Mouse (Mus musculus) intestine, embryonic 16.5 days (tissue): Measurements from ENCODE around the gene Ccdc171. TPM values are rescaled to one million over a fixed set of nuclear protein-coding genes. Genes with fewer than 3 reads are reported as not detected.
A peak's percentile ranks its signal among the peaks of the same experiment; 100 is the strongest.

Experiments
- ATAC-seq: fragments of 200-750 bp; cut with Nextera tagmentation; 2 replicates; pipeline ENCODE4 v1.8.0; 2017; ENCODE audit warnings: moderate TSS enrichment, moderate library complexity
- H3K27ac ChIP-seq: fragments of 300-500 bp; sonication (generic); 2 replicates; pipeline ENCODE4 v1.5.1; 2014; ENCODE audit warnings: mild to moderate bottlenecking, low read length
- H3K27me3 ChIP-seq: fragments of 300-500 bp; sonication (generic); replicated peaks from 2 replicates; pipeline ENCODE4 v1.6.1; 2014; ENCODE audit warnings: low read length, control low read depth, mixed read lengths; ENCODE audit not compliant: control insufficient read depth, insufficient read depth
- H3K36me3 ChIP-seq: fragments of 300-500 bp; sonication (generic); 2 replicates; pipeline ENCODE4 v1.6.1; 2014; ENCODE audit warnings: low read length, control low read depth; ENCODE audit not compliant: control insufficient read depth, insufficient read depth
- H3K4me1 ChIP-seq: fragments of 300-500 bp; sonication (generic); 2 replicates; pipeline ENCODE4 v1.6.1; 2014; ENCODE audit warnings: low read length, control low read depth, mixed read lengths; ENCODE audit not compliant: control insufficient read depth, insufficient read depth
- H3K4me2 ChIP-seq: fragments of 300-500 bp; sonication (generic); 2 replicates; pipeline ENCODE4 v1.6.1; 2014; ENCODE audit warnings: low read depth, low read length, control low read depth
- H3K4me3 ChIP-seq: fragments of 300-500 bp; sonication (generic); 2 replicates; pipeline ENCODE4 v1.5.1; 2014; ENCODE audit warnings: mild to moderate bottlenecking, low read length
- H3K9ac ChIP-seq: fragments of 300-500 bp; sonication (generic); 2 replicates; pipeline ENCODE4 v1.6.1; 2014; ENCODE audit warnings: low read depth, low read length
- H3K9me3 ChIP-seq: fragments of 300-500 bp; sonication (generic); 2 replicates; pipeline ENCODE4 v1.6.1; 2016; ENCODE audit warnings: low read length, control low read depth; ENCODE audit not compliant: control insufficient read depth
- WGBS: fragments of 180-500 bp; shearing (Covaris S2); extraction: QIAGEN DNeasy Blood & Tissue Kit; methylation state at CpG from one replicate; pipeline ENCODE4 v1.1.7; 2014; 5-methylcytosine and 5-hydroxymethylcytosine counted together
- polyA plus RNA-seq: library from polyadenylated mRNA; unstranded; fragments of >200 nt; fragmentation: Nextera tagmentation; extraction: Ambion mirVana; gene quantifications from 2 replicates; pipeline ENCODE4 v1.2.1, GENCODE M21; 2015

Ccdc171 gene
- polyA plus RNA-seq, 1 experiment from 2014 or later: 1.9 TPM

DNA sequence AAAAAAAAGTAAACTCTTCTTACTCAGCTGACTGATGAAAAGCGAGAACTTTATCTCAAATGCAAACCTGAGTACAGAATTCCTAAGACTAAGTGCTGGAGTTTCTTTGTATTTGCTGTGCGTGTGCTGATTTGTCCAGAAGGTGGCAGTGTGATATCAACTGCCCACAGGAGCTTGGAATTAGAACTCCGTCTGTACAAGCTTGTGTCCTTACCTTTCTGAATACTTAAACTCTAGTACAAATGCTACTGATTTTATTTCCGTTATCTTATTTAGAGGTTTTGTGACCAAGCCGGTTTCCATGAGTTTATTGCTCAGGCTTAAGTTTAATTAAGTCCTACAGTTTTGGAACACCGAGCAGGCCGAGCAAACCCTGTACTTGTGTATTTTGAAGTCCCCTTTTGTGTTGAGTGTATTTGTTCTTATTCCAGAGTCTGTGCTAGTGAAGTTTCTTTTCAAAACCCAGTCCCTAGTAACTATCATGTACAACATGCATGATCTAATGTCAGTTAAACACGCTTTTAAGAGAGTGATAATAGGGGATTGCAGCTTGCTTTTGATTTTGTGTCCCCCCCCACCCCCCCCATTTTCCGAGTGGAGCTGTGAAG lies 269.1 kb downstream of the Ccdc171 start:
- Histone ChIP-seq H3K4me1 (no peaks in the 10 kb centered on the region; the same call in 1 of the 2 replicates), H3K4me3 (no peak overlapping the region), H3K9me3 (no peaks in the 10 kb centered on the region), H3K4me2 (no peak overlapping the region), H3K27ac (no peak overlapping the region), H3K9ac (no peak overlapping the region), H3K36me3 (no peaks in the 10 kb centered on the region), H3K27me3 (no peaks in the 10 kb centered on the region)
- WGBS: 31% methylated on average over 9 of the region's 9 CpGs
- ATAC-seq: peak; percentile 55; the same call in 1 of the 2 replicates

DNA sequence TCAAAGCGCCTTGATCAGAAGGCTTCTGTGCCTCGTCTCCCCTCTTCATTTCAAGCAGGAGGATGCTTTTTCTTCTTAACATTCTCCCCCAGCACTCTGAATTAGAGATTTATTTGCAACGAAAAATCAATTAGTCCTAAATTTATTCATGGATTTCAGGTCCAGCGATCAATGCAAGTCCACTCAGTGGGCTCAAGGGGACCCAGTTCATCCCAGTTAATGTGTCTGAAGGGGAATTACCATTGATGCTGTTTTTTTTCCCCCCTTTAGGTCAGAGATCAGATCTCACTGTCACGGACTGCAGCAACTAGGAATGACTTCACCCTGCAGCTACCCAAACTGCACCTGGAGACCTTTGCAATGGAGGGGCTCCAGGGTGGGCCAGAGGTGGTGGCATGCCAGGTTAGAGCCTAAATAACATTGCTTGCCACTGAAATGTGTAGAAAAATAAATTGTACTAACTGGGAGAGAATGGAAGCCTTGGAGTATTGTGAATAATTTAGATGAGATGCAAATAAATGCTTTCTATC lies 269.6 kb downstream of the Ccdc171 start:
- no peak overlapping the region for H3K4me2 ChIP-seq
- ATAC-seq: no peak

GRCm38 (mm10) chr4:83797976-83798375 lies 272.6 kb downstream of the Ccdc171 start:
- H3K27ac ChIP-seq: no peak overlapping the region
- no peak overlapping the region for H3K4me3 ChIP-seq
- WGBS: 73% methylated on average over 14 of the region's 14 CpGs
- no peaks in the 10 kb centered on the region; the same call in 1 of the 2 replicates for H3K4me1 ChIP-seq
- no peaks in the 10 kb centered on the region for H3K9me3 ChIP-seq
- no peaks in the 10 kb centered on the region for H3K36me3 ChIP-seq
- H3K4me2 ChIP-seq: no peak overlapping the region
- no peak overlapping the region for H3K9ac ChIP-seq
- no peaks in the 10 kb centered on the region for H3K27me3 ChIP-seq
- ATAC-seq: no peak

More for the DNA sequence above, 269.6 kb downstream of the Ccdc171 start:
- H3K27me3 ChIP-seq: no peaks in the 10 kb centered on the region
- H3K4me3 ChIP-seq: no peak overlapping the region
- no peaks in the 10 kb centered on the region for H3K36me3 ChIP-seq
- 68% methylated on average over 5 of the region's 5 CpGs for WGBS
- no peak overlapping the region for H3K9ac ChIP-seq
- no peaks in the 10 kb centered on the region for H3K9me3 ChIP-seq
- H3K27ac ChIP-seq: no peak overlapping the region
- H3K4me1 ChIP-seq: no peaks in the 10 kb centered on the region; the same call in 1 of the 2 replicates

GRCm38 (mm10) chr4:83798674-83799430 lies 273.5 kb downstream of the Ccdc171 start:
- 48% methylated on average over 21 of the region's 21 CpGs for WGBS
- Histone ChIP-seq H3K4me3 (no peak overlapping the region), H3K36me3 (no peaks in the 10 kb centered on the region), H3K4me2 (0 out of 2 replicates have a peak overlapping the region, but pooled peaks have one; percentile 8), H3K9ac (no peak overlapping the region), H3K27ac (no peak overlapping the region), H3K4me1 (no peaks in the 10 kb centered on the region; the same call in 1 of the 2 replicates), H3K27me3 (no peaks in the 10 kb centered on the region), H3K9me3 (no peaks in the 10 kb centered on the region)
- ATAC-seq: peak; percentile 81

GRCm38 (mm10) chr4:83800402-83800801 lies 275.1 kb downstream of the Ccdc171 start:
- ATAC-seq: no peak
- H3K27ac ChIP-seq: no peak overlapping the region
- H3K36me3 ChIP-seq: no peaks in the 10 kb centered on the region
- no peak overlapping the region for H3K4me3 ChIP-seq
- no peaks in the 10 kb centered on the region for H3K9me3 ChIP-seq
- no peak overlapping the region for H3K9ac ChIP-seq
- no peaks in the 10 kb centered on the region for H3K27me3 ChIP-seq
- WGBS: 55% methylated on average over 3 of the region's 3 CpGs
- no peaks in the 10 kb centered on the region; the same call in 1 of the 2 replicates for H3K4me1 ChIP-seq
- H3K4me2 ChIP-seq: no peak overlapping the region

DNA sequence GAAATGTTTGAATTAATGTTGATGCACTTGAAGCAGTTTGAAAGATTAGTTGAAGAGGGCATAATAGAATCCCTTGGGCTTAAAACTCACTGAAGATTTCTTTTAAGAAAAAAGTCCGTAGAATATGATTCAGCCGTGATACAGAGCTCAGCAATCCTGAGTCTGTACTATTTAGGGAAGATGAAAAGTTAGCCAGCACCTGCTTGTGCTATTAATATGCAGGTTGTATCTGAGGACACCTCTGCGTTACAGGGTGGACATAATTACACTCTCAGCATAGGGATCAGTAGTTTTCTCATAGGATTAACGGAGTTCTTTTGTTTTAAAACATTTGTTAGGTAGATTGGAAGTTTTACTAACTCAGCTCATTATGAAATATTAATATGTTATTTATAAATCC lies 291.6 kb downstream of the Ccdc171 start:
- H3K27me3 ChIP-seq: no peaks in the 10 kb centered on the region
- H3K4me1 ChIP-seq: no peaks in the 10 kb centered on the region
- no peak overlapping the region for H3K4me3 ChIP-seq
- 92% methylated on average over 4 of the region's 4 CpGs for WGBS
- ATAC-seq: no peak
- no peaks in the 10 kb centered on the region for H3K9me3 ChIP-seq
- no peak overlapping the region for H3K27ac ChIP-seq
- no peak overlapping the region for H3K9ac ChIP-seq
- H3K4me2 ChIP-seq: no peak overlapping the region
- H3K36me3 ChIP-seq: no peaks in the 10 kb centered on the region

- no peak overlapping the region for H3K4me3 ChIP-seq
- H3K4me2 ChIP-seq: no peak overlapping the region
- H3K9ac ChIP-seq: no peak overlapping the region
- no peaks in the 10 kb centered on the region for H3K27me3 ChIP-seq
- 92% methylated on average over 4 of the region's 4 CpGs for WGBS
- H3K4me1 ChIP-seq: no peaks in the 10 kb centered on the region
- no peak for ATAC-seq
- no peak overlapping the region for H3K27ac ChIP-seq
- H3K9me3 ChIP-seq: no peaks in the 10 kb centered on the region
- H3K36me3 ChIP-seq: no peaks in the 10 kb centered on the region
Observed at GRCm38 (mm10) chr4:83829718-83830459, 304.5 kb downstream of the Ccdc171 start.

DNA sequence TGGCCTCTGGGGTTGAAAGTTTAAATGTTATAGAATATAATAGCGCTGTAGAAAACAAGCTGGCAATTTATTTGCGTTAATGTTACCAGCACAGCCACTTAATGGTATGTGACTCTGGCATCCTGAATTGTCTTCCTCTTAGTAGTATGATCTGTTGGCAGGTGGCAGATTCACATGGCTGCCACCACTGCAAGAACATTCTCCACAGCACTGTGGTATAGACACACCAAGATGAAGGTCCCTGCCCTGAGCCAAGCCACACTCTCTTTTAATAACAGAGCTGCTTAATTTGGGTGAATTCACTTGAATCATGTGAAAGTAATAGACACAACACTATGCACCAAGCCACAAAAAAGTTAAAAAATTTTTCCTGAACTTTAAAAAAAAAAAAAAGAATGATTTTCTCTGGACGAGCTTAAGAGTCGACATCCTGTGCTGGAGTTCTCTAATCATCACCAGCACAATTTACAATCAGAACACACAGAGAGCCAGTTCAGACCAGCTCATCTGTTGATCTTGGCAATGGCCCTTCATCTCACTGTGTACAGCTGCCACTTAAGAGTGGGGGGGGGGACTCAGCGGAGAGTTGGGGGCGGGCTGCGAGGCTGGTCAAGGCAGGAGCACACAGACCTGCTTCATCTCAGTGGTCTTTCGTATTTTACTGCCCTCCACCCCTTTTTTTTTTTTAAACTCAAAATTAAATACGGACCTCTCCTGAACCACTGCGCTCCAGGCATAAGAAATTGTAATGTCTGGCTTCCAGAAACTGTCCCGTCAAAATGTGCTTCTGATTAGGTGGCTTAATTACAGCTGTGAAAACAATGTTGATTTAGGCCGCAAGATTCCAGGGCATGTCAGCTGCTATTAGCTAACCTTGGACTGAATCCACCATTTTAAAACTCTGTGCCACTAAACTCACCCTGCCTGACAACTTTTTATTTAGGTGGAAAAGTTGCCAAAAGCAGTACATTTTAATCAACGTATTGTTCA lies 305.8 kb downstream of the Ccdc171 start:
- H3K9ac ChIP-seq: no peak overlapping the region

More for the DNA sequence above, 305.8 kb downstream of the Ccdc171 start:
- Histone ChIP-seq H3K27me3 (no peaks in the 10 kb centered on the region), H3K4me2 (no peak overlapping the region), H3K4me3 (no peak overlapping the region), H3K4me1 (no peaks in the 10 kb centered on the region), H3K27ac (no peak overlapping the region), H3K36me3 (no peaks in the 10 kb centered on the region), H3K9me3 (no peaks in the 10 kb centered on the region)
- 40% methylated on average over 13 of the region's 13 CpGs for WGBS
- ATAC-seq: peak; percentile 55; the same call in 1 of the 2 replicates
